In the genomic region with DNA sequence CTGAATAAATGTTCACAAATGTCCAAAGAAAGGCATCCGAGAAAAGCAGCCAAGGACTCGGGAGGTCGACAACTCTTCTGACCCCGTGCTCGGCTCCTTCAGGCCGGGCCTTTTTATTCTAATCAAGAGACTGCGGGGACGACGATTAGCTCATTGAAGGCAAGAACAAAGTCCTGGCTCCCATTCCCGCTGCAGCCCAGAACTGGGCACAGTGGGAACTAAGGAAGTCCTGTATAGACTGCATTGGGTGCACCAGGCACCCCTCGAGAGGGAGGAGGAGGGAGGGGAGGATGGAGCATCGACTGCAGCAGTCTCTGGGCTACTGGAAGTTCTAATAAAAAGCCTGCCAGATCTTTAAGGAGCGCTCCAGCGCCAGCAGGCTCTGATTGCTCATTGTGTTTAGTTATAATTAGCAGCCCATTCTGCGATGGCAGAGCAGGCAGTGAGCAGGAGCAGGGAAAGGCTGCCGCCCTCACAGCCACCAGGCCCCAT, we compare ENCODE assay signal across 11 mouse cellular contexts. TPM values are rescaled to one million over a fixed set of nuclear protein-coding genes. Genes with fewer than 3 reads are reported as not detected.
DNase-seq lines count a peak whose midpoint lies in the region; ATAC-seq lines count a peak whose summit lies in the region.
"Had no signal": no experiment of that assay in that cellular context is flagged by ENCODE, and none has a peak within 500 bp of the region (broad histone marks: within the 10 kb centered on the region; RNA-seq: fewer than 3 reads in every experiment).

No protein-coding gene starts in this region.

- peaks cover 9 to 13% of the 10 kb centered on the region in 2 experiments; a peak in 3 of 4 replicates for H3K4me1 ChIP-seq in heart, embryonic 14.5 days (ENCODE audit: control insufficient read depth in 2 of 2, insufficient read depth in 2 of 2, low read length in 2 of 2)
- H3K4me1 ChIP-seq: embryonic facial prominence, embryonic 12.5 days had no signal

- H3K9me3 ChIP-seq in heart, embryonic 14.5 days (ENCODE audit: control insufficient read depth, low read length), result no peaks in the 10 kb centered on the region
- H3K9me3 ChIP-seq: embryonic facial prominence, embryonic 12.5 days had no signal

- no peak overlapping the region for H3K4me3 ChIP-seq in heart, embryonic 14.5 days (ENCODE audit: control insufficient read depth in 1 of 2, insufficient read depth in 1 of 2, low read depth in 1 of 2, low read length in 2 of 2)
- H3K4me3 ChIP-seq: embryonic facial prominence, embryonic 12.5 days had no signal

- peak overlapping the region; percentile 45; the same call in 1 of the 2 replicates for H3K9ac ChIP-seq in heart, embryonic 14.5 days (ENCODE audit: low read length)
- H3K9ac ChIP-seq: embryonic facial prominence, embryonic 12.5 days had no signal

- no peak; the same call in 1 of the 2 replicates for ATAC-seq in heart, embryonic 14.5 days (ENCODE audit: insufficient number of reproducible peaks, insufficient read depth, low FRiP score, low read depth)
- ATAC-seq in megakaryocyte, adult 5-6 weeks (ENCODE audit: poor library complexity, severe bottlenecking), result no peak

- H3K4me2 ChIP-seq in heart, embryonic 14.5 days (ENCODE audit: low read length), result peak overlapping the region; percentile 35
- H3K4me2 ChIP-seq: embryonic facial prominence, embryonic 12.5 days had no signal

- WGBS in heart, embryonic 14.5 days, result 14% methylated on average over 16 of the region's 16 CpGs

- no peaks in the 10 kb centered on the region for H3K36me3 ChIP-seq in heart, embryonic 14.5 days (ENCODE audit: control insufficient read depth, insufficient read depth, low read length)
- H3K36me3 ChIP-seq: embryonic facial prominence, embryonic 12.5 days had no signal

- no peaks in the 10 kb centered on the region for H3K27me3 ChIP-seq in heart, embryonic 14.5 days (ENCODE audit: control insufficient read depth, insufficient read depth, low read length)
- H3K27me3 ChIP-seq: embryonic facial prominence, embryonic 12.5 days had no signal

- peak overlapping the region in 1 of 2 experiments; percentile 42; a peak in 2 of 4 replicates for H3K27ac ChIP-seq in heart, embryonic 14.5 days (replicated peaks in 1 of 2; ENCODE audit: control insufficient read depth in 1 of 2, insufficient read depth in 1 of 2, low read depth in 2 of 2, low read length in 2 of 2)
- H3K27ac ChIP-seq: embryonic facial prominence, embryonic 12.5 days; macrophage had no signal

- DNase-seq in heart, postnatal 36 days, result no peak
- DNase-seq in embryo, embryonic 9.5 days (ENCODE audit: extremely low spot score), result peak; percentile 35
- peak; percentile 67 for DNase-seq in layer of hippocampus, adult 9-11 months
- peak; percentile 65 to 72 for DNase-seq in right cerebral cortex, adult 2 months (ENCODE audit: low spot score in 2 of 2)
- DNase-seq in testis, postnatal 14 days (ENCODE audit: low spot score), result no peak
- DNase-seq in adrenal gland, adult 18-20 months (ENCODE audit: low spot score in 2 of 2), result no peak
- DNase-seq: adrenal gland, postnatal 14 days had no signal

- intact Hi-C loops in heart, postnatal 36 days (cut with DNase I), result no loop called here

RNA-seq across cellular contexts. Expression of a gene that starts 18.9 kb away (rescaled TPM):
- polyA plus RNA-seq in heart, embryonic 14.5 days (2014; fragmentation: Nextera tagmentation; extraction: Ambion mirVana), result 192 and 199 TPM in 2 replicates
- 10 to 100 TPM; 80.2 to 99.7 TPM for total RNA-seq in heart, postnatal 36 days (2021)
- total RNA-seq in adrenal gland, adult 18-20 months (2021), result 100 to 1,000 TPM; 219 TPM
- total RNA-seq in megakaryocyte, adult 5-6 weeks (2015), result 146 and 156 TPM in 2 replicates
- 369 and 388 TPM in 2 replicates for total RNA-seq in megakaryocyte, adult 5-6 weeks (2017)

RNA-seq across cellular contexts. Expression of a gene that starts 39.8 kb away (rescaled TPM):
- 23.9 and 26.2 TPM in 2 replicates for polyA plus RNA-seq in heart, embryonic 14.5 days (2014; fragmentation: Nextera tagmentation; extraction: Ambion mirVana)
- 10 to 100 TPM; 45.0 to 46.7 TPM for total RNA-seq in heart, postnatal 36 days (2021)
- total RNA-seq in adrenal gland, adult 18-20 months (2021), result 10 to 100 TPM; 42.4 to 44.5 TPM
- 46.4 and 55.3 TPM in 2 replicates for total RNA-seq in megakaryocyte, adult 5-6 weeks (2015)
- 22.6 and 25.0 TPM in 2 replicates for total RNA-seq in megakaryocyte, adult 5-6 weeks (2017)

RNA-seq across cellular contexts. Expression of a gene that starts 40.9 kb away (rescaled TPM):
- polyA plus RNA-seq in heart, embryonic 14.5 days (2014; fragmentation: Nextera tagmentation; extraction: Ambion mirVana), result 15.7 and 17.3 TPM in 2 replicates
- total RNA-seq in heart, postnatal 36 days (2021), result 100 to 1,000 TPM; 340 to 392 TPM
- 100 to 1,000 TPM; 222 to 233 TPM for total RNA-seq in adrenal gland, adult 18-20 months (2021)
- 6.8 and 8.1 TPM in 2 replicates for total RNA-seq in megakaryocyte, adult 5-6 weeks (2015)
- 4.4 and 8.8 TPM in 2 replicates for total RNA-seq in megakaryocyte, adult 5-6 weeks (2017)

Comparison
In these comparisons a context has a peak if more than half of its experiments do, and no peak if none do; other contexts are left out.
1. DNase-seq: peak in embryo, embryonic 9.5 days (single experiment), layer of hippocampus, adult 9-11 months (single experiment) and right cerebral cortex, adult 2 months (2 of 2); none in heart, postnatal 36 days (0 of 2), testis, postnatal 14 days (single experiment) and adrenal gland, adult 18-20 months (0 of 2).
2. RNA of a gene that starts 40.9 kb away (total RNA-seq): 340 to 392 TPM in heart, postnatal 36 days and 222 to 233 TPM in adrenal gland, adult 18-20 months; 4.4 to 8.8 TPM in megakaryocyte, adult 5-6 weeks; every median in the first group is over 10 times any median in the second.